Mouse (Mus musculus): Measurements from ENCODE around the gene Gcn1l1. TPM values are rescaled to one million over a fixed set of nuclear protein-coding genes. Genes with fewer than 3 reads are reported as not detected.

Gcn1l1 gene
- polyA plus RNA-seq, 1 experiment from 2014 or later = 63.3 TPM

DNA sequence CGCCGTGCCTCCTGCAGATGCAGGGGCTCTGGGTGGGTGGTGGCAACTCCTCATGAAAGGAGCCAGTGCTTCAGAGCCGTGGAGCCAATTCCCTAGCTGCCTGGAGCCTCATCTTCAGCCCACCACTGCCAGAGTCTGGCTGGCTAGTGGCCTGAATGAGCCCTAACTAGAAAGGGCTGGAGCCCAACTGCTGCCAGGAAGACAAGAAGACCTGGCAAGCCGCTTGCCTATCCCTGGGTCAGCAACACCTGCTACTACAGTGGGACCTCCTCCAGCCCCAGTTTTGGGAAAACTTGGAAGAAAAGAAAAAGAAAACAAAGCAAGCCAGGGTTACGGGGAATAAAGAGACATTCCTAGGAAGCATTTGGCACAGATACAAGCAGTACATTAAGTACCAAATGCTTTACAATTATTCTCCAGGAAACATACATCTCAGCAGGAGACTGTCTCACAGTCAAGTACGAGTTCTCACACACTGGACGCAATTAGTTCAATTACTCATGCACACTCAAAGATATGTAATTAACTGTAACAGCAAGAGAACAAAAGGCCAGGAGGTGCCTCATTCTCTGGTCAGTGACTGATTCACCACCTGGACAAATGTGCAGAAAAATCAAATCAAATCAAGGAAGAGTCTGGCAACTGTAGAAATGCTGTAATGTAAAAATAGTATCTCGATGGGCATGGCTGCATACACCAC lies 101.5 kb downstream of the Gcn1l1 start:
- H3K4me1 ChIP-seq = peaks cover 12% of the 10 kb centered on the region; the same call in 1 of the 2 replicates
- no peak overlapping the region for H3K27ac ChIP-seq
- H3K36me3 ChIP-seq = no peaks in the 10 kb centered on the region
- 0 out of 2 replicates have a peak, but pooled peaks cover 3% of the 10 kb centered on the region for H3K27me3 ChIP-seq (ENCODE audit: low read depth, poor library complexity, severe bottlenecking)
- 75% methylated on average over 8 of the region's 8 CpGs for WGBS
- no peak for DNase-seq (ENCODE audit: low spot score)
- no peaks in the 10 kb centered on the region for H3K9me3 ChIP-seq (replicated peaks)
- no peak overlapping the region for H3K4me3 ChIP-seq

DNA sequence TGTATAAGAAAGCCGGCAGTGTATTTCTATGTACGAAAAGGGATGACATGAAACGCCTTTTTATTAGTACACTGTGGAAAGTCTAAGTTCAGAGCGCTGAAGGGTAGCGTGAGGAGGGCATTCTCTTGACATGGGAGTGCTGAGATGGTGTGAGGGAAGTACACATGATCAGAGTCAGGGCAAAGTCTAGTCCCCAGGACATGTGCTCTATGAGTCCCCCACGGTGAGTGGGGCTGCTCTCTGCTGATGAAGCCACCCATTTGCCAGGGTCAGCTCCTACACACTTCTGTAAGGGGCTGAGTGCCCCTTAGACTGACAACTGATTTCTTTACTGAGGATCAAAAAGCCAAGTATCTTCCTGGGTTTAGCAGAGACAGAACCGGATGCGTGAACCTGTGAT lies 102.2 kb downstream of the Gcn1l1 start:
- peaks cover 12% of the 10 kb centered on the region; the same call in 1 of the 2 replicates for H3K4me1 ChIP-seq

GRCm38 (mm10) chr5:115667894-115668293 lies 102.8 kb downstream of the Gcn1l1 start:
- no peaks in the 10 kb centered on the region for H3K9me3 ChIP-seq (replicated peaks)
- 11% methylated on average over 7 of the region's 7 CpGs for WGBS
- H3K36me3 ChIP-seq = no peaks in the 10 kb centered on the region
- DNase-seq (ENCODE audit: low spot score) = no peak
- H3K4me3 ChIP-seq = no peak overlapping the region
- H3K27me3 ChIP-seq (ENCODE audit: low read depth, poor library complexity, severe bottlenecking) = 0 out of 2 replicates have a peak, but pooled peaks cover 3% of the 10 kb centered on the region
- H3K4me1 ChIP-seq = peaks cover 12% of the 10 kb centered on the region; the same call in 1 of the 2 replicates
- H3K27ac ChIP-seq = no peak overlapping the region

More for the DNA sequence above, 102.2 kb downstream of the Gcn1l1 start:
- 82% methylated on average over 8 of the region's 8 CpGs for WGBS
- H3K4me3 ChIP-seq = no peak overlapping the region
- no peak for DNase-seq (ENCODE audit: low spot score)
- no peaks in the 10 kb centered on the region for H3K9me3 ChIP-seq (replicated peaks)
- H3K36me3 ChIP-seq = no peaks in the 10 kb centered on the region
- H3K27me3 ChIP-seq (ENCODE audit: low read depth, poor library complexity, severe bottlenecking) = 0 out of 2 replicates have a peak, but pooled peaks cover 3% of the 10 kb centered on the region
- no peak overlapping the region for H3K27ac ChIP-seq

GRCm38 (mm10) chr5:115668986-115669385 lies 103.9 kb downstream of the Gcn1l1 start:
- 0 out of 2 replicates have a peak, but pooled peaks cover 3% of the 10 kb centered on the region for H3K27me3 ChIP-seq (ENCODE audit: low read depth, poor library complexity, severe bottlenecking)
- 87% methylated on average over 12 of the region's 12 CpGs for WGBS
- H3K36me3 ChIP-seq = no peaks in the 10 kb centered on the region
- no peak for DNase-seq (ENCODE audit: low spot score)
- H3K4me3 ChIP-seq = no peak overlapping the region
- no peaks in the 10 kb centered on the region for H3K9me3 ChIP-seq (replicated peaks)
- peaks cover 12% of the 10 kb centered on the region; the same call in 1 of the 2 replicates for H3K4me1 ChIP-seq
- H3K27ac ChIP-seq = no peak overlapping the region

DNA sequence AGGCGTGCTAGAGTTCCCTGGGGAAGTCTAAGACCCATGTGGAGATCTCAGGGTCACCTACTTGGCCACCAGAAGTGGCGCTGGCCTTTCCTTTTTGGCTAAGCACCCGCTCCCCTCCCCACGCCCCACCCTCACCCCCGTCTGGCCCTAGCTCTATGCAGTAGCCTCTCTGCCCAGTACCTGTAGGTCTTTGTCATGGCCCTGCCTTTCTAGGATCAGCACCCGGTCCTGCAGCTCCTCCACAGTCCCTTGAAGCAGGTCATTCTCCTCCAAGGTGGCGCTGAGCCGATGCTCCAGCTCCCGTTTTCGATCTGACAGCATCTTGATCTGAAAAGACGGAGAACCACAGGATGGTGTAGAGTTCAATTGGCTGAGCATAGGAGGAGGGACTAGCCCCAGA lies 104.9 kb downstream of the Gcn1l1 start:
- no peak overlapping the region for H3K4me3 ChIP-seq
- DNase-seq (ENCODE audit: low spot score) = peak; percentile 19
- 89% methylated on average over 11 of the region's 11 CpGs for WGBS
- H3K9me3 ChIP-seq (replicated peaks) = no peaks in the 10 kb centered on the region
- peaks cover 12% of the 10 kb centered on the region; the same call in 1 of the 2 replicates for H3K4me1 ChIP-seq
- no peak overlapping the region for H3K27ac ChIP-seq
- 0 out of 2 replicates have a peak, but pooled peaks cover 3% of the 10 kb centered on the region for H3K27me3 ChIP-seq (ENCODE audit: low read depth, poor library complexity, severe bottlenecking)
- no peaks in the 10 kb centered on the region for H3K36me3 ChIP-seq

GRCm38 (mm10) chr5:115670406-115670805 lies 105.4 kb downstream of the Gcn1l1 start:
- Histone ChIP-seq H3K36me3 (no peaks in the 10 kb centered on the region), H3K27ac (no peak overlapping the region), H3K4me3 (no peak overlapping the region), H3K4me1 (peaks cover 12% of the 10 kb centered on the region; the same call in 1 of the 2 replicates), H3K27me3 (ENCODE audit: low read depth, poor library complexity, severe bottlenecking) (0 out of 2 replicates have a peak, but pooled peaks cover 3% of the 10 kb centered on the region), H3K9me3 (replicated peaks) (no peaks in the 10 kb centered on the region)
- WGBS = 73% methylated on average over 2 of the region's 2 CpGs
- peak; percentile 15 for DNase-seq (ENCODE audit: low spot score)

GRCm38 (mm10) chr5:115671846-115672245 lies 106.8 kb downstream of the Gcn1l1 start:
- WGBS = 77% methylated on average over 8 of the region's 8 CpGs
- Histone ChIP-seq H3K27ac (no peak overlapping the region), H3K9me3 (replicated peaks) (no peaks in the 10 kb centered on the region), H3K27me3 (ENCODE audit: low read depth, poor library complexity, severe bottlenecking) (0 out of 2 replicates have a peak, but pooled peaks cover 3% of the 10 kb centered on the region), H3K4me1 (peaks cover 12% of the 10 kb centered on the region; the same call in 1 of the 2 replicates), H3K36me3 (no peaks in the 10 kb centered on the region), H3K4me3 (no peak overlapping the region)
- DNase-seq (ENCODE audit: low spot score) = peak; percentile 25

Small RNAs within 50 kb of the gene (microRNA-seq; reads per million reads assigned to microRNA genes)
- not detected for gene Mir7029
- not detected for gene Mir7030

Other genes starting within 250 kb of the Gcn1l1 start
- gene Srsf9, start 238.1 kb upstream of the Gcn1l1 start, polyA plus RNA-seq (2016; fragmentation: Nextera tagmentation; extraction: Ambion mirVana) = 444 and 468 TPM in 2 replicates
- gene Gatc, start 224.1 kb upstream of the Gcn1l1 start, polyA plus RNA-seq (2016; fragmentation: Nextera tagmentation; extraction: Ambion mirVana) = 33.3 and 34.1 TPM in 2 replicates
- gene Triap1, start 224.0 kb upstream of the Gcn1l1 start, polyA plus RNA-seq (2016; fragmentation: Nextera tagmentation; extraction: Ambion mirVana) = 55.0 and 60.0 TPM in 2 replicates
- gene Cox6a1, start 216.3 kb upstream of the Gcn1l1 start, polyA plus RNA-seq (2016; fragmentation: Nextera tagmentation; extraction: Ambion mirVana) = 718 and 743 TPM in 2 replicates
- gene Msi1, start 135.7 kb upstream of the Gcn1l1 start, polyA plus RNA-seq (2016; fragmentation: Nextera tagmentation; extraction: Ambion mirVana) = 54.0 and 60.6 TPM in 2 replicates
- not detected in 2 replicates for gene Pla2g1b, start 99.0 kb upstream of the Gcn1l1 start, polyA plus RNA-seq (2016; fragmentation: Nextera tagmentation; extraction: Ambion mirVana)
- gene Sirt4, start 80.5 kb upstream of the Gcn1l1 start, polyA plus RNA-seq (2016; fragmentation: Nextera tagmentation; extraction: Ambion mirVana) = 16.0 and 18.5 TPM in 2 replicates
- 36.8 and 45.3 TPM in 2 replicates for gene Pxn, start 58.6 kb upstream of the Gcn1l1 start, polyA plus RNA-seq (2016; fragmentation: Nextera tagmentation; extraction: Ambion mirVana)
- 1,442 and 1,757 TPM in 2 replicates for gene Rplp0, start 5.8 kb upstream of the Gcn1l1 start, polyA plus RNA-seq (2016; fragmentation: Nextera tagmentation; extraction: Ambion mirVana)
- gene Rab35, start 66.7 kb downstream of the Gcn1l1 start, polyA plus RNA-seq (2016; fragmentation: Nextera tagmentation; extraction: Ambion mirVana) = 14.9 and 15.4 TPM in 2 replicates
- gene Bicdl1, start 166.4 kb downstream of the Gcn1l1 start, polyA plus RNA-seq (2016; fragmentation: Nextera tagmentation; extraction: Ambion mirVana) = 7.1 and 8.3 TPM in 2 replicates

Data from limb, embryonic 10.5 days (tissue).